Mouse (Mus musculus): ENCODE results near the gene Gnl2. TPM values are rescaled to one million over a fixed set of nuclear protein-coding genes. Genes with fewer than 3 reads are reported as not detected.

Gene Gnl2
- polyA plus RNA-seq (2014; fragmentation: Nextera tagmentation; extraction: Ambion mirVana): 61.9 and 65.9 TPM in 2 replicates

GRCm38 (mm10) chr4:125015806-125016635, at the start of gene Gnl2:
TSS of gene Gnl2 (plus strand) at chr4:125016585.
- Histone ChIP-seq H3K4me1 (ENCODE audit: control insufficient read depth, insufficient read depth, low read length) (no peaks in the 10 kb centered on the region), H3K9me3 (replicated peaks; ENCODE audit: control insufficient read depth, low read length) (no peaks in the 10 kb centered on the region), H3K9ac (ENCODE audit: low read depth, low read length) (no peak within 1 kb of the TSS), H3K36me3 (ENCODE audit: control insufficient read depth, insufficient read depth, low read length) (no peaks in the 10 kb centered on the region), H3K27me3 (ENCODE audit: control insufficient read depth, insufficient read depth, low read length) (peaks cover 6% of the 10 kb centered on the region; the same call in 1 of the 2 replicates), H3K4me3 (ENCODE audit: low read depth, low read length) (no peak within 1 kb of the TSS), H3K4me2 (no peak within 1 kb of the TSS), H3K27ac (ENCODE audit: low read depth, low read length) (no peak within 1 kb of the TSS)
- ATAC-seq (replicated peaks; ENCODE audit: insufficient number of reproducible peaks, low FRiP score, low TSS enrichment): no peak
- WGBS (ENCODE audit: insufficient replicate concordance): 75% methylated on average over 10 of the region's 10 CpGs

DNA sequence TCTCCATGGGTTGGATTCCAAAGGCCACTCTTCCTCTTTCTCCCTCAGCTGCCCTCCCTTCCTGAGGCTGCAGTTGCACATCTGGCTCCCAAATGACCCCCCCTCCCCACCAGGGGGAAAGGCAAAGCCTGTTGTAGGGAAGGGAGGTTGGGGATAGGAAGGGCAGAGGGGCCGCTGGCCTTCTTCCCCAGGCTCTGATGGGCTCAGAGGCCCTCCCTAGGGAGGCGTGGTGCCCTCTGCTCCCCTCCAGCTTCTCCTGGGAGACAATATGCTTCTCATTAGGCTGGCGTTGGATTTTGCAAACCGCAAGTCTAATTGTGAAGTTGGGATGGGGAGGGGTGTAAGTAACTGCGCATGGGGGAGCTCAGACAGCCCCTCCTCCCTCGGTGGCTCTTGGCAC, 47.7 kb upstream of the Gnl2 start:
- no peak overlapping the region for H3K27ac ChIP-seq (ENCODE audit: low read depth, low read length)
- no peaks in the 10 kb centered on the region for H3K9me3 ChIP-seq (replicated peaks; ENCODE audit: control insufficient read depth, low read length)
- ATAC-seq (replicated peaks; ENCODE audit: insufficient number of reproducible peaks, low FRiP score, low TSS enrichment): no peak; the same call in 1 of the 2 replicates
- no peak overlapping the region for H3K9ac ChIP-seq (ENCODE audit: low read depth, low read length)
- H3K27me3 ChIP-seq (ENCODE audit: control insufficient read depth, insufficient read depth, low read length): peaks cover 7% of the 10 kb centered on the region
- no peak overlapping the region for H3K4me3 ChIP-seq (ENCODE audit: low read depth, low read length)
- no peak overlapping the region for H3K4me2 ChIP-seq
- WGBS (ENCODE audit: insufficient replicate concordance): 58% methylated on average over 6 of the region's 6 CpGs
- no peaks in the 10 kb centered on the region for H3K4me1 ChIP-seq (ENCODE audit: control insufficient read depth, insufficient read depth, low read length)
- H3K36me3 ChIP-seq (ENCODE audit: control insufficient read depth, insufficient read depth, low read length): no peaks in the 10 kb centered on the region

DNA sequence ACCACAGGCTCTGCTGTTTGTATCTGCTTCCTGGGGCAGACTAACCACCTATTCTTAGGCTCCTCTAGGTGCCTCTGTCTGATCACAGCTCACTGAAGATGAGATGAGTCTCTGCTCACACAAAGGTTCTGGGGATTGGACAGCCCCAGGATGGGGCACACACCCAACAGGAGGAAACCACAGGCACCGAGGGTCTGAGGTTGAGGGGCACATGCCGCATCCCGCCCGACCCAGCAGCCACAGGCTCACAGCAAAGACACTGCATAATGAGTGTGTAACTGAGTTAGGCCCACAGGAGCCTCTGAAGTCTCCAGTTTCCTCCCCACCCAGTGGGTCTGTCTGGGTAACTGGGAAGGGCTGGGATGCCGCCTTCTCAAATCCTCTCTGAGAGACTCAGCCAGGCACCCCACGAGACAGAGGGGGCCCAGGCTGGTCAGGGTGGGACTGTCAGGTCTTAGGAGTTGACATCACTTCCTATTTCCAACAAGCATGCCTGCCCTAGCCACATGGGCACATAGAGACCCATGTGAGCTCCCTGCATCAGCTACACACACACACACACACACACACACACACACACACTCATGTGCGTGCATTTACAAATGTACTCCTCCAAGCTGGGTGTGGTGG, 47.1 kb upstream of the Gnl2 start:
- ATAC-seq (replicated peaks; ENCODE audit: insufficient number of reproducible peaks, low FRiP score, low TSS enrichment): no peak
- WGBS (ENCODE audit: insufficient replicate concordance): 74% methylated on average over 7 of the region's 7 CpGs
- no peak overlapping the region for H3K4me3 ChIP-seq (ENCODE audit: low read depth, low read length)
- H3K27ac ChIP-seq (ENCODE audit: low read depth, low read length): no peak overlapping the region
- peaks cover 9% of the 10 kb centered on the region for H3K27me3 ChIP-seq (ENCODE audit: control insufficient read depth, insufficient read depth, low read length)
- H3K36me3 ChIP-seq (ENCODE audit: control insufficient read depth, insufficient read depth, low read length): no peaks in the 10 kb centered on the region
- no peaks in the 10 kb centered on the region for H3K9me3 ChIP-seq (replicated peaks; ENCODE audit: control insufficient read depth, low read length)
- no peak overlapping the region for H3K4me2 ChIP-seq
- H3K4me1 ChIP-seq (ENCODE audit: control insufficient read depth, insufficient read depth, low read length): no peaks in the 10 kb centered on the region
- no peak overlapping the region for H3K9ac ChIP-seq (ENCODE audit: low read depth, low read length)

DNA sequence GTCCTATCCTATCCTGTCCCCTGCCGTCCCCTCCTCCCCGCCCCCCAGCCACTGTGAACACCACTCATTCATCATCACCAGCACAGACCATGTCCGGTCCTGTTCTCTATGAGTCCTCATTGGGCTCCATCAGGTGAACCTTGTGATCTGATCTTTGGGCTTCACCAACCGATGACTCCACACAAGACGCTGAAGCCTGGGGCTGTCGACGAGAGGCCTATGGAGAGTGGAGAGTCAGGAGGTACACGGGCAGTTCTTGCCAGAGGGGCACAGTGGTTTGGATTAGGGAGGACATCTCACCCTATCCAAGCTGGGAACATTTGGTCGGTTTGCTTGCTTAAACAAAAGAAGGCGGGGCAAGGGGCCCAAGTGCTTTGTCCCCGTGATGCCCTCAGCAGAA, 46.2 kb upstream of the Gnl2 start:
- Histone ChIP-seq H3K9me3 (replicated peaks; ENCODE audit: control insufficient read depth, low read length) (no peaks in the 10 kb centered on the region), H3K4me1 (ENCODE audit: control insufficient read depth, insufficient read depth, low read length) (no peaks in the 10 kb centered on the region), H3K36me3 (ENCODE audit: control insufficient read depth, insufficient read depth, low read length) (no peaks in the 10 kb centered on the region), H3K27me3 (ENCODE audit: control insufficient read depth, insufficient read depth, low read length) (peaks cover 10% of the 10 kb centered on the region), H3K4me2 (no peak overlapping the region), H3K9ac (ENCODE audit: low read depth, low read length) (no peak overlapping the region), H3K4me3 (ENCODE audit: low read depth, low read length) (no peak overlapping the region), H3K27ac (ENCODE audit: low read depth, low read length) (no peak overlapping the region)
- WGBS (ENCODE audit: insufficient replicate concordance): 64% methylated on average over 11 of the region's 11 CpGs
- ATAC-seq (replicated peaks; ENCODE audit: insufficient number of reproducible peaks, low FRiP score, low TSS enrichment): no peak

- Histone ChIP-seq H3K9me3 (replicated peaks; ENCODE audit: control insufficient read depth, low read length) (no peaks in the 10 kb centered on the region), H3K9ac (ENCODE audit: low read depth, low read length) (no peak overlapping the region), H3K4me3 (ENCODE audit: low read depth, low read length) (no peak overlapping the region), H3K27me3 (ENCODE audit: control insufficient read depth, insufficient read depth, low read length) (peaks cover 10% of the 10 kb centered on the region), H3K36me3 (ENCODE audit: control insufficient read depth, insufficient read depth, low read length) (no peaks in the 10 kb centered on the region), H3K4me1 (ENCODE audit: control insufficient read depth, insufficient read depth, low read length) (no peaks in the 10 kb centered on the region), H3K4me2 (no peak overlapping the region), H3K27ac (ENCODE audit: low read depth, low read length) (no peak overlapping the region)
- WGBS (ENCODE audit: insufficient replicate concordance): 50% methylated on average over 5 of the region's 5 CpGs
- no peak for ATAC-seq (replicated peaks; ENCODE audit: insufficient number of reproducible peaks, low FRiP score, low TSS enrichment)
Measured at GRCm38 (mm10) chr4:124970677-124971076, 45.7 kb upstream of the Gnl2 start.

DNA sequence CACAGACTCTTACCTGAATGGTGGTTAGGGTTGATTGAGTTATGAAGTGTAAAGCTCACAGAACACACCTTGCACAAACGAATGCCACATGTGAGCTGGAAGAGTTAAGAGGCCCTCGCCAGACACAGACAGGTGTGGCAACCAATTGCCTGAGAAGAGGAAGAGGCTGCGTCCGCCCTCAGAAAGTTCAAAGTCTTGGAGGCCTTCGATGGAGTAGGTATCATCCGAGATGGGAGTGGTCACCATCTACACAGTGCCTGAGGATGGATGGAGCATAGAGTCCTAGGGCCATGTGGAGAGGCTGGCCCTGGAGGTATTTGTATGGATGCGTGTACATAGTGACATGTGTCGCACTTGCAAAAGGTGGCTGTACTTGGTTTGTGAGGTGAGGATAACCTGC, 45.3 kb upstream of the Gnl2 start:
- no peak overlapping the region for H3K9ac ChIP-seq (ENCODE audit: low read depth, low read length)
- H3K27me3 ChIP-seq (ENCODE audit: control insufficient read depth, insufficient read depth, low read length): peaks cover 10% of the 10 kb centered on the region
- ATAC-seq (replicated peaks; ENCODE audit: insufficient number of reproducible peaks, low FRiP score, low TSS enrichment): no peak
- H3K4me1 ChIP-seq (ENCODE audit: control insufficient read depth, insufficient read depth, low read length): no peaks in the 10 kb centered on the region
- H3K36me3 ChIP-seq (ENCODE audit: control insufficient read depth, insufficient read depth, low read length): no peaks in the 10 kb centered on the region
- no peaks in the 10 kb centered on the region for H3K9me3 ChIP-seq (replicated peaks; ENCODE audit: control insufficient read depth, low read length)
- no peak overlapping the region for H3K4me3 ChIP-seq (ENCODE audit: low read depth, low read length)
- H3K4me2 ChIP-seq: no peak overlapping the region
- 79% methylated on average over 8 of the region's 8 CpGs for WGBS (ENCODE audit: insufficient replicate concordance)
- no peak overlapping the region for H3K27ac ChIP-seq (ENCODE audit: low read depth, low read length)

DNA sequence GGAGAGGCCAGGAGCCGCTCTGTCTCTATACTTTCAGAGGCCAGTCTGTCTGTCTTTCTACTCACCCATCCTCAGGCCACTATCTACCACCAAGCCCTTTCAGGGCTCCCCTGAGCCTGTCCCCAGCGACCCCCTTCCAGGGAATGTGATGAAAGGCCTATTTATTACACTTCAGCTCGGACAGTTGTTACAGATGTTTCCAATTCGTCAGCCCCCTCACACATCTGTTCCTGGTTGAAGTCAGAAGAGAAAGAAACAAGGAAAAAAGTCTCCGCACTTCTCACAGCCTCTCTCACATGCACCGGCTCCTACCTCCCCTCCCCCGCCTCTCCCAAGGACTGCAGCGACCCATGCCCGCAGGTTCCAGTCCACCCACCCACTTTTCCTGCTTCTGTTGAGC, 44.1 kb upstream of the Gnl2 start:
- Histone ChIP-seq H3K27me3 (ENCODE audit: control insufficient read depth, insufficient read depth, low read length) (peaks cover 10% of the 10 kb centered on the region), H3K4me1 (ENCODE audit: control insufficient read depth, insufficient read depth, low read length) (no peaks in the 10 kb centered on the region), H3K9ac (ENCODE audit: low read depth, low read length) (no peak overlapping the region), H3K4me2 (no peak overlapping the region), H3K4me3 (ENCODE audit: low read depth, low read length) (no peak overlapping the region), H3K27ac (ENCODE audit: low read depth, low read length) (no peak overlapping the region), H3K9me3 (replicated peaks; ENCODE audit: control insufficient read depth, low read length) (no peaks in the 10 kb centered on the region), H3K36me3 (ENCODE audit: control insufficient read depth, insufficient read depth, low read length) (no peaks in the 10 kb centered on the region)
- 39% methylated on average over 9 of the region's 9 CpGs for WGBS (ENCODE audit: insufficient replicate concordance)
- ATAC-seq (replicated peaks; ENCODE audit: insufficient number of reproducible peaks, low FRiP score, low TSS enrichment): no peak

DNA sequence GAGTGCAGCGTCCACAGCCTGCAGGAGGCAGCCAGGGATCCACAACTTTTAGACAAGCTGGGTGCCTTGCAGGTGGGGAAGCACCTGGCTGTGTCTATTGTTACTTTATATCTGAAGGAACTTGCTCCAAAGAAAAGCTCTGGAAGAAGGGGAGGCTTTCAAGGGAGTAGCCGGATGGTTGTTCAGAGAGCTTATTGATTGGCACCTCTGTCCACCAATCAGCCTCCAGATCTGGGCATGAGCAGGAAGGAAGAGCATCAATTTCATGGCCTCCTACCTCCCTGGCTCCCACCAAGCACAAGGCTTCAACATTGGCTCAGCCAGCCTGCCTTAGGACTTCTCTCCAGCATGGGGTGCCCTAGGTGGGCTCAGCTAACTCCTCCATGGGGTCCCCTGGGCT, 43.1 kb upstream of the Gnl2 start:
- ATAC-seq (replicated peaks; ENCODE audit: insufficient number of reproducible peaks, low FRiP score, low TSS enrichment): no peak
- 62% methylated on average over 2 of the region's 2 CpGs for WGBS (ENCODE audit: insufficient replicate concordance)
- H3K27me3 ChIP-seq (ENCODE audit: control insufficient read depth, insufficient read depth, low read length): peaks cover 14% of the 10 kb centered on the region

More for the DNA sequence above, 43.1 kb upstream of the Gnl2 start:
- no peak overlapping the region for H3K9ac ChIP-seq (ENCODE audit: low read depth, low read length)
- H3K4me2 ChIP-seq: no peak overlapping the region
- H3K36me3 ChIP-seq (ENCODE audit: control insufficient read depth, insufficient read depth, low read length): no peaks in the 10 kb centered on the region
- H3K27ac ChIP-seq (ENCODE audit: low read depth, low read length): no peak overlapping the region
- no peaks in the 10 kb centered on the region for H3K4me1 ChIP-seq (ENCODE audit: control insufficient read depth, insufficient read depth, low read length)
- no peak overlapping the region for H3K4me3 ChIP-seq (ENCODE audit: low read depth, low read length)
- no peaks in the 10 kb centered on the region for H3K9me3 ChIP-seq (replicated peaks; ENCODE audit: control insufficient read depth, low read length)

Data from heart, embryonic 11.5 days (tissue).